Mouse (Mus musculus) heart, embryonic 16.5 days (tissue): ENCODE data around the gene Stfa2l1. TPM values are rescaled to one million over a fixed set of nuclear protein-coding genes. Genes with fewer than 3 reads are reported as not detected.
"Not testable (repeated sequence)": the region's sequence is repeated elsewhere in the genome, so short reads cannot be mapped to it uniquely, and the experiment has no call there.

Experiments
- ATAC-seq: fragments of 200-750 bp; cut with Nextera tagmentation; replicated peaks from 2 replicates; pipeline ENCODE4 v1.8.0; 2017; ENCODE audit warnings: moderate number of reproducible peaks; ENCODE audit not compliant: insufficient read depth, low FRiP score; ENCODE audit errors: extremely low read depth
- H3K27ac ChIP-seq: fragments of 300-500 bp; sonication (generic); 2 replicates; pipeline ENCODE4 v1.5.1; 2014; ENCODE audit warnings: mild to moderate bottlenecking, low read length, control low read depth, moderate library complexity
- H3K27me3 ChIP-seq: fragments of 300-500 bp; sonication (generic); 2 replicates; pipeline ENCODE4 v1.6.1; 2014; ENCODE audit warnings: low read length, mixed read lengths; ENCODE audit not compliant: control insufficient read depth, insufficient read depth
- H3K36me3 ChIP-seq: fragments of 300-500 bp; sonication (generic); 2 replicates; pipeline ENCODE4 v1.6.1; 2014; ENCODE audit not compliant: control insufficient read depth, insufficient read depth
- H3K4me1 ChIP-seq: fragments of 300-500 bp; sonication (generic); 2 replicates; pipeline ENCODE4 v1.6.1; 2014; ENCODE audit warnings: low read length, mixed read lengths; ENCODE audit not compliant: control insufficient read depth, insufficient read depth
- H3K4me2 ChIP-seq: fragments of 300-500 bp; sonication (generic); 2 replicates; pipeline ENCODE4 v1.6.1; 2014; ENCODE audit warnings: low read depth, mild to moderate bottlenecking, control low read depth, low read length
- H3K4me3 ChIP-seq: fragments of 300-500 bp; sonication (generic); 2 replicates; pipeline ENCODE4 v1.5.1; 2014; ENCODE audit warnings: mild to moderate bottlenecking, control low read depth, low read length
- H3K9ac ChIP-seq: fragments of 300-500 bp; sonication (generic); 2 replicates; pipeline ENCODE4 v1.6.1; 2014; ENCODE audit warnings: low read length, control low read depth
- H3K9me3 ChIP-seq: fragments of 300-500 bp; sonication (generic); replicated peaks from 2 replicates; pipeline ENCODE4 v1.6.1; 2016; ENCODE audit warnings: low read length; ENCODE audit not compliant: control insufficient read depth
- WGBS: fragments of 180-500 bp; shearing (Covaris S2); extraction: QIAGEN DNeasy Blood & Tissue Kit; methylation state at CpG from one replicate; pipeline ENCODE4 v1.1.7; 2014; 5-methylcytosine and 5-hydroxymethylcytosine counted together
- polyA plus RNA-seq: library from polyadenylated mRNA; unstranded; fragments of >200 nt; fragmentation: Nextera tagmentation; extraction: Ambion mirVana; gene quantifications from 2 replicates; pipeline ENCODE4 v1.2.1, GENCODE M21; 2015

The Stfa2l1 gene
- polyA plus RNA-seq, result 0.42 and 0.93 TPM in 2 replicates

GRCm38 (mm10) chr16:36156402-36156975 lies at the start of gene Stfa2l1:
Stfa2l1 (plus strand) TSS chr16:36156811.
- Histone ChIP-seq H3K27ac (no peak within 1 kb of the TSS), H3K4me2 (no peak within 1 kb of the TSS), H3K4me3 (no peak within 1 kb of the TSS), H3K9ac (no peak within 1 kb of the TSS), H3K27me3 (no peaks in the 10 kb centered on the region), H3K4me1 (no peaks in the 10 kb centered on the region), H3K36me3 (no peaks in the 10 kb centered on the region), H3K9me3 (no peaks in the 10 kb centered on the region)
- ATAC-seq, result no peak

- H3K4me1 ChIP-seq, H3K36me3 ChIP-seq, H3K27ac ChIP-seq, ATAC-seq, H3K27me3 ChIP-seq, H3K9me3 ChIP-seq, H3K4me2 ChIP-seq, H3K4me3 ChIP-seq, H3K9ac ChIP-seq: not testable (repeated sequence)
These were observed 45.1 kb upstream of the Stfa2l1 start for GRCm38 (mm10) chr16:36111486-36111885.

GRCm38 (mm10) chr16:36115751-36116150 lies 40.9 kb upstream of the Stfa2l1 start:
- not testable (repeated sequence) for H3K9me3 ChIP-seq, H3K4me1 ChIP-seq, H3K9ac ChIP-seq, H3K36me3 ChIP-seq, ATAC-seq, H3K27me3 ChIP-seq, H3K27ac ChIP-seq, H3K4me2 ChIP-seq, H3K4me3 ChIP-seq
- 92% methylated on average over 6 of the region's 6 CpGs for WGBS

DNA sequence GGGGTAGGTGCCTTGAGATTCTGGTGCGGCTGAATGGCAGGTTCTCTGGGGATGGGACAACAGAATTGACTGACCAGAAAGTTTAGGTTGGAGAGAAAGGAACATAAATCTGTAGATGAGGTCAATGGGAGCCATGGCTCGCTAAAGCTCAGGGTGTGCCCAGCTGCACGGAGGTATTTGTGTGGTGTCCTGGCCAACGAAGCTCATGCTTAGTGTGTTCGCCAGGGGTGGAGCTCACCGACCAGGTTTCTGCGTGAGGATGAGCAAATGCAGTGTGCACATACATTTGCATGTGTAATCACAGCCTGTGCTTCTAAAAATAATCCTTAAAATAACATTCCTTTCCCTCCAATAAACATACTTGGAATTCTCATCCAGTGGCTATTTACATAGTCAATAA lies 28.5 kb upstream of the Stfa2l1 start:
- H3K4me2 ChIP-seq, result no peak overlapping the region
- no peak overlapping the region for H3K4me3 ChIP-seq
- H3K9ac ChIP-seq, result no peak overlapping the region
- no peaks in the 10 kb centered on the region for H3K9me3 ChIP-seq
- H3K4me1 ChIP-seq, result no peaks in the 10 kb centered on the region
- H3K27ac ChIP-seq, result no peak overlapping the region
- WGBS, result 75% methylated on average over 7 of the region's 7 CpGs
- H3K36me3 ChIP-seq, result no peaks in the 10 kb centered on the region
- H3K27me3 ChIP-seq, result no peaks in the 10 kb centered on the region
- ATAC-seq, result no peak

DNA sequence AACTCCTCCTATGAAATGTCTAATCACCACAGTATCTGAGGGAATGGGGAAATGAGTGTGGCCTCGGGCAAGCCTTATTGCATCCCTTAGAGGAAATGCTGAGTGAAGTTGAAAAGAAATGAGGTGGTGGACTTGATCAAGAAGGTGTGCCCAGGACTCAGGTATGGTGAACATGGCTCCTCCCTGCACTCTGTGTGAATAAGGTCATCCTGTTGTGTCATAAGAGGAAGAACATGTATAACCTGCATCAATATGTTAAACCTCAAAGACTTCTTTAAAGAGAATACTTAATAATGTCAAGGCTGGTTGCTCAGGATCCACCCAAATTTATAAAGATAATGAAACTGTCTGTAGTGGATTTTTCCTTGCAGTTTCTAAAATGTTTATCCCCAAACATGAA lies 25.5 kb upstream of the Stfa2l1 start, which contains the start of gene Csta1:
TSS of gene Csta1 (minus strand) at position 101 of the 400 bp plus-strand sequence.
- no peaks in the 10 kb centered on the region for H3K9me3 ChIP-seq
- no peak within 1 kb of the TSS for H3K9ac ChIP-seq
- no peaks in the 10 kb centered on the region for H3K4me1 ChIP-seq
- no peaks in the 10 kb centered on the region for H3K36me3 ChIP-seq
- no peak within 1 kb of the TSS for H3K4me2 ChIP-seq
- H3K27ac ChIP-seq, result no peak within 1 kb of the TSS
- WGBS, result 67% methylated on average over 1 of the region's 1 CpGs
- H3K4me3 ChIP-seq, result no peak within 1 kb of the TSS
- no peak for ATAC-seq
- no peaks in the 10 kb centered on the region for H3K27me3 ChIP-seq

- no peak for ATAC-seq
- Histone ChIP-seq H3K4me1 (no peaks in the 10 kb centered on the region), H3K4me3 (no peak overlapping the region), H3K9me3 (no peaks in the 10 kb centered on the region), H3K27me3 (no peaks in the 10 kb centered on the region), H3K36me3 (no peaks in the 10 kb centered on the region), H3K4me2 (no peak overlapping the region), H3K27ac (no peak overlapping the region), H3K9ac (no peak overlapping the region)
- 64% methylated on average over 2 of the region's 2 CpGs for WGBS
These were observed 18.4 kb upstream of the Stfa2l1 start for GRCm38 (mm10) chr16:36138201-36138600.

DNA sequence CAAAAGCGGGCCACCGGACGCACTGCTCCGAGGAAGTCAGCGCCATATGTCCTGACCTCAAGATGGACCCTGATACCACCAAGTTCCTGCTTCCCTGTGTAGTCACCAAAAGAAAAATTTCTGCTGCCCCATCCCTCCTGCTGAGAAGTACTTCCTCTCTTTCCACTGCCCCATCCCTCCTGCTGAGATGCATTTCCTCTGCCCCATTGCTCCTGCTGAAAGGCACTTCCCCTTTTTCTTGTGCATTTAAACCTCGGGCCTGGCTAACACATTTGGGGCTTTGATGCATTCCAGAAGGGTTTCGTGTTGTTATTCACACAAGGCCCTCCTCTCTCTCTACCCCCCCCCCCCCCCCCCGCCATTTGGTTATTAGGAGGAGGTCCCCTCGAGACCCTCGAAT lies 11.2 kb downstream of the Stfa2l1 start:
- H3K9me3 ChIP-seq, H3K4me1 ChIP-seq, H3K4me2 ChIP-seq, H3K36me3 ChIP-seq, H3K4me3 ChIP-seq, H3K9ac ChIP-seq, H3K27me3 ChIP-seq, H3K27ac ChIP-seq, ATAC-seq: not testable (repeated sequence)
- WGBS, result 85% methylated on average over 9 of the region's 10 CpGs

- Histone ChIP-seq H3K36me3 (no peaks in the 10 kb centered on the region), H3K27me3 (no peaks in the 10 kb centered on the region), H3K4me1 (no peaks in the 10 kb centered on the region), H3K4me3 (no peak overlapping the region), H3K27ac (no peak overlapping the region), H3K9me3 (no peaks in the 10 kb centered on the region), H3K9ac (no peak overlapping the region), H3K4me2 (no peak overlapping the region)
- ATAC-seq, result no peak
These were observed 19.5 kb downstream of the Stfa2l1 start for GRCm38 (mm10) chr16:36176108-36176507.

DNA sequence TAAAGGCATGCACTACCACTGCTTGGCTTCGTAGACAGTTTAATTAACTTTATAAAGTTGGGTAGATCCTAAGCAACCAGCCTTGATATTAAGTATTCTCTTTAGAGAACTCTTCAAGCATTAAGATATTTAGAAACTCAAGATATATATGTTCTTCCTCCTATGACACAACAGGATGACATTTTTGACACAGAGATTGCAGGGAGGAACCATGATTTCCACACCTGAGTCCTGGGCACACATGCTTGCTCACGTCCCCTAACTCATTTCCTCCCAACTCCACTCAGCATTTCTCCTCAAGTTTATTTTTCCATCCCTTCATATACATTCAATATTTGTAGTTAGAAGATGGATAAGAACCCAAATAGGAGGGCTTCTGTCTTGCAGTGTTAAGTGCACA lies 23.3 kb downstream of the Stfa2l1 start:
- Histone ChIP-seq H3K27ac (no peak overlapping the region), H3K9ac (no peak overlapping the region), H3K4me2 (no peak overlapping the region), H3K36me3 (no peaks in the 10 kb centered on the region), H3K4me3 (no peak overlapping the region), H3K9me3 (no peaks in the 10 kb centered on the region), H3K4me1 (no peaks in the 10 kb centered on the region), H3K27me3 (no peaks in the 10 kb centered on the region)
- WGBS, result 74% methylated on average over 2 of the region's 2 CpGs
- no peak for ATAC-seq
